Mouse (Mus musculus): ENCODE results near the gene Atrip.
A peak's percentile ranks its signal among the peaks of the same experiment; 100 is the strongest.

The Atrip gene

DNA sequence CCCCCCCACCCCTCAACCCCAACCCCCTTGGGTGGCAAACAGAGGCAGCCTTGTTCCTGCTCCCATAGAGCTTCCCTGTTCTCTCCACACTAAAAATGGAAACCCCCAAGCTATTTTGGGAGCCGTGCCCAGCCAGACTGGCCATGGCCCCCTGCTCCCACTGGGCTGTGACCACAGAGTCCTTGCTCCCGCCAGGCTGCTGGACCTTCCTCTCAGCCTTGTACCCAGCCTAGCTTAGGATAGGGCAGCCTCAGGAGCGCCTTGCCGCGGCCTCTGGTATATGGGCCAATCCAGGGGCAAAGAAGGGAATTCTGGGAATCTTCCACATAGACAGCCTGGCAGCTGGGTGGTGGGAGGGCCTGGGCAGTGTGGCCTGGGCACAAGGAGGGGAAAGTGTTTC, 23.9 kb upstream of the Atrip start:
- no peak for DNase-seq (ENCODE audit: low spot score)

DNA sequence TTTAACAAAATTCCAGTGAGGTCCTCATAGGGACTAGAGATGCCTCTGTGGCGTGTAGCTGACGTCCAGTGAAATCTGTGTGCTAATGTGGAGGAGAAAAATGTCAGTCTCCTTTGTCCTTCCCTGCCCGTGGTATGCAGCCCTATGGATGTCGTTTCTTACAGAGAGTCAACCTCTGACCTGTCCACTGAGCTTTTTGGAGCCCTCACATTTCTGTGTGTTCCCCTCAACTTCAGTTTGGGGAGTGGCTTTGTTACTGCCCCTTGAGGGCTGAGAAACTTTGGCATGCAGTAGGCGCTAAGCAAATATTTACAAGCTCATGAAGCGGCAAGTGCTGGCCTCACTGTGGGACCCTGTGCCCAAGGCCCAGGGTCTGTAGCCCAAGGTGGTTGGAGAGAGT, 23.4 kb upstream of the Atrip start:
- no peak for DNase-seq (ENCODE audit: low spot score)

DNA sequence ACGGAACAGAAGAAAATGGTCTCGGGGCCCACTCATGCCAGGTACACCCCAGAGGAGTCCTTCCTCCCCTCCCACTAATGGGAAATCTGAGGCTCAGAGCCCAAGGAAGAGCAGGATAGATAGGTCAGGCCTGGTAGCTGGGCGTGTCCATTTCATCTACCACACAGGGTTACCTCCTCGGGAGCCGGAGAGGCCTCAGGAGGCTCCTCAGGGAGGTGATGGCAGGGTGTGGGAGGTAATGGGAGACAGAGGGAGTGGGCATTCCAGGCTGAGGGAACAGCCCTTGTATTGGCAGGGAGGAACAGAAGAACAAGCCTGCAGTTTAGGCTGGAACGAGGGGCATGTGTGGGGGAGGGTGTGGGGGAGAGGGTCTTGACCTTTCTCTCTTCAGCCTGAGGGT, 22.9 kb upstream of the Atrip start:
- DNase-seq (ENCODE audit: low spot score) = no peak

DNA sequence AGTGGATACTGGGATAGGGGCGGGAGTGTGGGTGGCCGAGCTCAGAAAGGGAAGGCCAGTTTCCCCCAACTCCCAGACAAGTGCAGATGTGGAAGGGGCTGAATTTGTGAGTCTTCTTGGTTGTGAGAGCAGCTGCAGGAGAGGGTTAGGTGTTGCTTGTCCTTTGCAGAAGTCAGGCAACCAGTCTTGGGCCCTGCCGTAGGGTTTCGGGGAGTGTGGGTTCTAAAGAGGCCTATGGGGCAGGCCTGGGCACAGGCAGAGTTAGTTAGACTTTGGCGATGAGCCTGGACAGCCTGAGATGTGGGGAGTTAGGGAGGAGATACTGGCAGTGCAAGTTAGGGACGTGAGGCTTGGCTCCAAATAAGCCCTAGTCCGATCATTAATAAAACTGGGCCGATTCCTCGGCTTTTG, 22.3 kb upstream of the Atrip start:
- DNase-seq (ENCODE audit: low spot score) = no peak

DNA sequence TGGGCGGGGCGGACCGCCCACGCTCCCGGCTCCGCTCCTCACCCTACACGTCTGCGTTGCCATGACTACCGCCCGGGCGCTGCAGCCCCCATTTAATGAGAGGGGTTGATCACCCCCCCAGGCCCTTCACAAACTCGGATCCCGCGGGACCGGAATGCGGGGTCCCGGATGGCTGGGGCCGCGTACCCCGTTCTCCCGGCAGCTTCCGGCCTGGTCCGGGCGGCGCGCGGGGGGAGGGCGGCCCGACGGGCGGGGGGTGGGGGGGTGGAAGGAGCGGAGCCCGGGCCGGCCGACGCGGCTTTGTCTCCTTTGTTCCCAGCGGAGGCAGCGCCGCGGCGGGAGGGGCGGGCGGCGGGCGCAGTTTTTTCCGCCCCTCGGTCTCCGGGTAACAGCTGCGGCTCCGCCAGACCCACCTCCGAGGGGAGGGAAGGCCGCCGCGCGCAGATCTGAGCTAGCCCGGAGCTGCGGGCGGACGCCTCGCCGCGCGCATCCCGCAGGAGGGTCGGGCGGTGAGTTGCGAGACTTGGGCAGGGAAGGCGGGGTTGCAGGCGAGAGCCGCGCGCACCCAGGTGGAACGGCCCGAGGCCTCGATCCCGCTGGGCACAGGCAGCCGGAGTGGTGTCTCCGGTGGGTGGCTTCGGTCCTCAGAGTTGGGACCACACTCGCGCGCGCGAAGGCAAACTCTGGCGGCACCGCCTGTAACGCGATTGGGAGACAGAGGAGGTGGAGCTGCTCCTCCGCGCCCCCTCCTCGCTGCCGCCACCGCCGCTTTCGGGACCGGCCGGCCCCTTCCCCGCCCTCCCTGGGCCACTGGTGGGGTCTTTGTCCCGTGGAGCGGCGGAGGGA, 21.4 kb upstream of the Atrip start, which contains the start of gene Plxnb1:
Plxnb1 (plus strand) TSS at position 253 of the 846 bp plus-strand sequence.
- DNase-seq (ENCODE audit: low spot score) = no peak

DNA sequence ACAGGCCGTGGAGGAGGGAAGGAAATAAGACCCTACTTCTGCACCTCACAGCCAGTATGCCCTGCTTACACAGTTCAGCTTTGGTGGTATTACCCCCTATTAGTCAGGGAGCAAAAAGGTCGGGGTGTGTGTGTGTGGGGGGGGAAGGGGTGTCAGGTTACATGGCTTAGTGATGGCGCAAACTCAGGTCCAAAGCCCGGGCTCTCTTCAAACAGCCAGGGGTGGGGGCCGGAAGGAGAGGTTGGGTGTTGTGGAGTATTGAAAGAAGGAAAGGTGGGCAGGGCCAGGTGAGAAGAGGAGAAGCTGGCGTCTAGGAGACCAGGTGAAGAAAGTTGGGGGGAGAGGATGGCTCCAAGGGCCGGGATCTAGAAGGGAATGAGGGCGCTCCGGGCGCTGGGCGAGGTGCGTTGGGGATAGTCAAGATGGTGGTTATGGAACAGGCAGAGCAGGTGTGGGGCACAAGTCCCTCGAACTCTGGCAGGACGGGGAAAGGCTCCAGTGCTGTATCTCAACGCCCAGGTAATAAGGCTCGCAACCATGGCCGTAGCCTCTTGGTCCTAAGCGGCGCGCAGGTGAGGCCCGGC, 20.7 kb upstream of the Atrip start:
- no peak for DNase-seq (ENCODE audit: low spot score)

DNA sequence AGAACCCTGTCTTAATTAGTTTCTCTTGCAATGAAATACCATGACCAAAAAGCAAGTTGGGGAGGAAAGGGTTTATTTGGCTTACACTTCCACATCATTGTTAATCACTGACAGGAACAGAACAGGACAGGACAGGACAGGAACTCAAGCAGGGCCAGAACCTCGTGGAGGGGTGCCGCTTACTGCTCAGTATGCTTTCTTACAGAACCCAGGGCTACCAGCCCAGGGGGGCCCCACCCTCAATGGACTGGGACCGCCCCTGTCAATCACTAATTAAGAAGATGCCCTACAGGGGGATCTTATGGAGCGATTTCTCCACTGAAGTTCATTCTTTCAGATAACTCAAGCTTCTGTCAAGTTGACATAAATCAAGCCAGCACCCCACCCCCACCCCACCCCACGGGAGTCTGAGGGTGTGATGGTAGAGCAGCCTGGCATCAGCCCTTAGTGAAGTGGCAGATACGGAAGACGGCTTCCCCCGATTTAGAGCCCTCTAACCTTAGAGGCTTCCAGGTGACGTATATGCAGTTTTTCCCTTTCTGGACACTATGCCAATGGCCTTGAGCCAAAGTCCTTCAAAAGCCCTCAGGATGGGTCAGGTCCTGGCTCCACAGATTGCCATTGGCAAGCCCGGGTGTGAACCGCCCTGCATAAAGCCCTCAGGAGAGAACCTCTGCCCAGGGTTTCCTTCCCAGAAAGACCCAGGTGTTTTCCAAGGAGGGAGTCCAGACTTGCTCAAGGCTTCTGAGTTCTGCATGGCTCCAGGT, 20.0 kb upstream of the Atrip start:
- DNase-seq (ENCODE audit: low spot score) = no peak

DNA sequence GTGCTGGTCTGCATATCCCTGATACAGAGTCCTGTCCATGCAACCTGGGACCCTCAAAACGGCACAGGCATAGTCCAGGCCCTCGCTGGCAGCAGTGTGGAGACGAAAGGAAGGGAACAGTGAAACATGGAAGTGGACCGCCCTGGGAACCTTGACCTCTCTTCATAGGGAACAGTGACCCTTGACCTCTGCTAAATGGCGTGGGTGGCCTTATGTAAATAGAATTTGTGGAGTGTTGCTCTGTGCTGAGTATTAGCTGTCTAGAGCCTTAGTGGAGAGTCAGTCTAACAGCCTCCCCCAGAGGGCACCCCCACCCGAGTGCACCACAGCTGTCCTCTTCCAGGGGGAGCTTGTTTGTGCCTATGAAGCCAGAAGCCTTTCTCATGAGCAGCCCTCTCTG, 18.9 kb upstream of the Atrip start:
- no peak for DNase-seq (ENCODE audit: low spot score)

DNA sequence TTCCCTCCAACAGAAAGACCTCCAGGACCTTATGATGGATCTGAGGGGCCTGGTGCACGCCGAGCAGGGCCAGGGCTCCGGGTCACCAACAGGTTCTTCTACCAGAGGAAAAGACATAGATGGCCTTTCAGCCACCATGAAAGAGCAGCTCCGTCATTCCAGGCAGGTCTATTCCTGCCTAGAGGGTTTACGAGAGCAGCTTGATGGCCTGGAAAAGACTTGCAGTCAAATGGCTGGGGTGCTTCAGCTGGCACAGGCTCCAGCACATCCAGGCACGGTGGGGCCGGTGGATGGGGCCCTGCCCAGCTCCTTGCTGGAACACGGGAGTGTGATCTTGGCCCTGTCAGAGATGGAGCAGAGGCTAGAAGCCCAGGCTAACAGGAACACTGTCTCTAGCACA, 17.9 kb upstream of the Atrip start:
- no peak for DNase-seq (ENCODE audit: low spot score)

DNA sequence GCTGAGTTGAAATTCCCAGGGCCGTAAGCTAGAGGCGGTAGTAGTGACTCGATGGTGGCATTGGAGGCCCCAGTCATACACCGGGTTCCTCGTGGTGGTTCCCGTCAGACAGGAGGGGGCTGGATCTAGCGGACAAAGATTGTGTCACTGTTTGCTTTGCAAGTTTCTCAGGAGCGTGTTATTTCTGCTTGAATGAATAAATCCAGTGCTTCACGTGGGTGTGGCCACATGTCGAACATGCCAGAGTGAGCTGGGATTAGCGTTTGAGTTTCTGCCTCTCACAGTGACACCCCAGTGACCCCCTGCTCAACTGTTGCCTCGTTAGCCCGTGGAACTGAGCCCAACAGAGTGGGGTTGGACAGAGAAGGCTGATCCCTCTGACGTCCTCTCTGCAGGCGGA, 16.5 kb upstream of the Atrip start:
- no peak for DNase-seq (ENCODE audit: low spot score)

DNA sequence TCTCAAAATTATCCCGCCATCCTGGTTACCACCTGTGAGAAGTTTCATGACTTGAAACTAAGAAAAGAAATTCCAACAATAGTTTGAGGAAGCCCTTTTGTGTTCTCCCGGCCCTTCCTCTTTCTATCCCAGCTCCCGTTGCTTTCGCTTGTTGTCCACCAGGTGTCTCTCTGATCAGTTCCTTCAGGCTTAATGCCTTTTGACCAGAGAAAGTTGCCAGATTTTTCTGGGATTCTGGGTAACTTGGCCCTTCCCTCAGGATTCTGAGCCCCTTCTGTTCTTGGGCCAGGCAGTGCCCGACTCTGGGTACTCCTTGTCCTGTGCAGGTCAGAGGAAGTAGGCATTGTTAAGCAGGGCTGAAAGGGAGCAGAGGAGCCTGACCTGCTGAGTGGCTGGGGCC, 14.1 kb upstream of the Atrip start:
- DNase-seq (ENCODE audit: low spot score) = no peak

DNA sequence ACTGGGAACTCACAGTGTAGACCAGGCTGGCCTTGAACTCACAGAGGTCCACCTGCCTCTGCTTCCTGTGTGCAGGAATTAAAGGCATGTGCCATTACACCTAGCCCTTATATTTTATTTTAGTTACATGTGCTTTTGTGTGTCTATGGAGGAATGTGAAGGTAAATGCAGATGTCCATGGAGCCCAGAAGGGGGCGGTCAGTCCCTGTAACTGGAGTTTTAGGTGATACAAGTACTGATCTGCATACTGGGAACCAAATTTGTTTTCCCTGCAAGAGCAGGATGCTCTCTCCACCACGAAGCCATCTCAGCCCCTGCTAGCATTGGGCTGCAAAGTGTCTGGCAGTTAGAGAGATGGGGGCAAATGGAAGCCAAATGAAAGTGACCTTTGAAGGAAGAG, 11.0 kb upstream of the Atrip start:
- DNase-seq (ENCODE audit: low spot score) = peak; percentile 26

DNA sequence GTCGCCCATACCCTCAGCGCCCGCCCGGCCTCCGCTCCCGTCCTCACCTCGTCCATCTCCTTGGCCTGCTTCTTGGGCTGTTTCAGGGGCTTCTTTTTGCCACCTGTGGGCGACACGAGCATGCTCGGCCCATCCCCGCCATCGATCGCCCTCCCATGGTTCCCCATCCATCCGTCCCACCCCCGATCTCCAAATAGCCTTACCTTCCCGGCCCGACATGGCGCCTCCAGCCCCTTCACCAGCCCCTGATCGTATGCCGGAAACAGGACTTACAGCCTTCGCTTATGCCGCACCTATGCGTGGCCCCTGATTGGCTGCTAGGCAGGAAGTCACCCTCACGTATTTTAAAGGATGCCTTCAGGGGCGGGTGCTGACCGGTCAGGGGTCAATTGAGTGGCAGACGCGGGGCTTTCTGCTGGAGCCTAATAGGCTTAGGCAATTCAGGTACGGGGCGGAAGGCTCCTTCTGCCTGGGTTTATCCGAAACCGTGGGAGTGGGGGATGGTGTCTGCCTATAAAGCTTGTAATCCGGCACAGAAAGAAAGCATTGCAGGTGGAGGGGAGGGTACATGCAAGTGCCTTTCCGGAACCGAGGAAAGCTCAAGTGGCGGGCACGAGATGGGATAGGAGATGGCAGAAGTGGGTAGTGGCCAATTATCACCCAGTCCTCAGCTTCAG, 8.3 kb upstream of the Atrip start, which contains the start of the genes Ccdc51 and Tma7:
Ccdc51 (plus strand) TSS at position 370 of the 677 bp plus-strand sequence.
Tma7 (minus strand) TSS at position 464 of the 677 bp plus-strand sequence.
- DNase-seq (ENCODE audit: low spot score) = peak; percentile 83

DNA sequence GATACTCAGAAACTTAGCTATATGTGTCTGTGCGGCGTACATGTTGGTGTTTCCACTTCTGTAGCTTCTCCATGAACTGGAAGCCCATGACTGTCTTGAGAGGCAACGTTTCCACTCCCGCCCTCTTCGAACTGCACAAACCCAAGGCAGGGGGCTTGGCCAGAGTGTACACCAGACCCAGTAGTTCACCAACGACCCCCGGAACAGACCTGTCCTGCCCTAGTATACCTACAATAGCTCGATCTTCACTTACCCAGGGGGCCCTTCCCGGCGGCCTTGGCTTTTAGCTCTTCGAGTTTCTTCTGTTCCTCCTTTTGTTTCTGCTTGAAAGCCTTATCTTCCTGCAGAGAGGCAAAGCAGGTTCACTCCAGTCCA, 7.8 kb upstream of the Atrip start:
- DNase-seq (ENCODE audit: low spot score) = peak; percentile 17

DNA sequence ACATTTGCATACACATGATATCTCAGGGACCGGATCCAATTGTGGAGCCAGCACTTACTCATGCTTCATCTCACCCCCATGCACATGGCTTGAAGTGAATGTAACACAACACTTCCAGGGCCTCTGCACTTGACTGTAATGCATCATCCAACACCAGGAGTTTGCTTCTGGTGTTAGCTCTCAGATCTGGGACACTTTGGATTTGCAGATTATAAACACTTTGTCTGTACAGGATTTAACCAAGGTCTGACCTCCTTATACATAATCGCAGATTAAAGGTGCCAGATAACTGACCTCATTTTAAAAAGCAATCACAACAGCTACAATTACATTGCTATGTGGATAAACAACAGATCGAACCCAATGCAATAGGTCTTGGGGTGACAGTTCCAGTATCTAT, 6.6 kb upstream of the Atrip start:
- no peak for DNase-seq (ENCODE audit: low spot score)

DNA sequence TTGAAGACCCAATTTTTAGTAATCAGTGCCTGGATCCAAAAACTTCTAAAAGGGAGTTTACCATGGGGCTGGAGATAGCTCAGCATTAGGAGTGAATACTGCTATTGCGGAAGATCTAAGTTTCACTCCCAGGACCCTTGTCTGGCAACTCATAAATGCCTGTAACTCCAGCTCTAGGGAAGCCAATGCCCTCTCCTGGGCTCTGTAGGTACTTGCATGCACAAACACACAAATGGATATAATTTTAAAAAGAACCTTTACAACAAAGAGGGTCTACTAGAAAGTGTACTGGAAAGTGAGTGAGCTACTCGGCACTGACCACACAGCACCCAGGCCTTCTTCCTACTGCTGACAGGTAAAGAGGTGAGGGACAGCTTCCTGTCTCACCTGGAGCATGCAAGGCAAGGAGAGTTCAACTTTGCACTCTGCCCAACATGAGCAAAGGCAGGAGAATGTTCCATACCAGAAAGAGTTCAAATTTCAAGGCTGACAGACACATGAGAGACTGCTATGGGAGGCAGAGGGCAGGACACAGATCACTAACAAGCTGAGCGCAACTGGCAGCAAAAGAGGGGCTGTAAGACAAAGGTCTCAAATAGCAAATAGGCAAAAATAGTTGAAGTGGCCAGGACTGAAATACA, 5.7 kb downstream of the Atrip start:
- DNase-seq (ENCODE audit: low spot score) = no peak

DNA sequence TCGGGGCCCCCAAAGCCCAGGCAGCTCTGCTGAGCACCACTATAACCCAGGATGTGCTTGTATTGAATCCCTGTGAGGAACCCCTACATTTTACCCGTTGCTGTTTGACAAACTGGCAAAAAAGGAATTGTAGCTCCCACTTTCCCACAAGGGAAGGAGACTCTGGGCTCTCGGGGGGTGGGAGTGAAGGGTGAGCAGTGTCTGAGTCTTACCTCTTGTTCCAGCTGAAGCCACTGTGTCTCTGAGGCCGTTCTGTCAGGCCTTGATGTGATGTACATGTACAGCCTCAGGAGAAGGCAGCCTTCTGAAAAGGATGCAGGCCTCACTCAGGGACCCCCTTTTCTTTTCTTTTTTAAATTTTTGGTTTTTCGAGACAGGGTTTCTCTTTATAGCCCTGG, 13.0 kb downstream of the Atrip start:
- DNase-seq (ENCODE audit: low spot score) = no peak

DNA sequence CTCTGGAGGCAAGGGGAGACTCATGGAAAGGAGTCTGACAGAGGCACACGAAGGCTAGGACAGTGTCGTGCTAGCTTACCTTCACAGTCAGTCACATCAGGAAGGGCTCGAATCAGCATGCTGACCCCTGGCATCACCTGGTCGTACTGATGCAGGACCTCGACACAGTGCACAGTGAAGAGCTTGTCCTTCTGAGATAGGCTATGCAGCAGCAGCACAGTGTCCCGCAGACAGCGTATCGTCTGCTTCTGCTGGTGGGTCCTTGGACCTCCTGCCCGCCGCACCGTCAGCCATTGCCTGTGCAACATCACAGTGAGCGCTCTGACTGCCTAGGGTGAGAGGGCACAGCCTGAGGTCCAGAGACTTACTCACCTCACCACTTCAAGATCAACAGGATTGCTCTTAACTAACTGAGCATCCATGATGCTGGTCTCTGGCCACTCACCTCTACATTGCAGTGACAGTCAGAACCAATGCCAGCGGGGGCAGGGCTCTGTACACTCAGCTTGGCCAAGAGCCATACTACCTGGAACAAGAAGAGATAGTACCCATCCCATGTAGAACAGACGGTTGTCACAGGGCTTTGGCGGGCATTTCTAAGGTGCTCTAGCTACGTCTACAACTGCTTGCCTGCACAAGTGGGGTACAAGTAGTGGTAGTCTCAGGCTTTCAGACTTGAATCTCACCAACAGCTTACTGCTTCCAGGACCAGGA, 13.6 kb downstream of the Atrip start:
- no peak for DNase-seq (ENCODE audit: low spot score)

DNA sequence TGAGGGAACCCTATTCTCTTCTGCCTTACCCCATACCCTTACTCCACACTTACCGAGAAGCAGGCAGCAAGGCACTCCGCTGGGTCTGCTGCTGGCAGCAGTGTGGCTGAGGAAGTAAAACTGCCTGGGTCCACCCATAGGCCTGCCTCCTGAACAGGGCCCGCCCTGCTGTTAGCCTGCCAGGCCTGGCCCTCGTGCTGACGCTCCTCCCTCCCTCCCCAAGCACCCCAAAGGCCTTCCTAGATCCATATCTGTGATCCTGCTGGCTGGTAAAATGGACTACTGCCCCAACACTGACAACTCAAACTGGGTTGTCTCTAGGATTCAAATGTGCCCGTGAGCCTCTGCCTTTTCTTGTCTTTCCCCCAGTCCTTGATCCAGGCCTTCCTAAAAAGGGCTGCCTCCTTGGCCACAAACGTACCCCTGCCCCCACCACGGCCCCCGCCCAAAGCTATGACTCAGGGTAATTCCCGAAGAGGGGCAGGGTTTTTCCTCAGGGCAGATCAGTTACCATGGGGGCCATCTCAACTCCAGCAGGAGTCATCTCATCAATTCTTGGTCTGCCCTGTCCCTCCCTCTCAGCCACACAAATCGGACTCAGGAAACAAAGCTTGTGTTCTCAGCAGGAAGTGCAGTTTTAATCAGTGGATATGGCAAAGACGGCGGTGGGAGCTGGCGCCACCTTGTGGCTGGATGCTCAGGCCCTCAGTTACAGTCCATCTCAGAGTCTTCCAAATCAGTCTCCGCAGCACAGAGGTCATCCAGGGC, 14.6 kb downstream of the Atrip start, which contains the start of gene Trex1:
Trex1 (minus strand) TSS at position 599 of the 768 bp plus-strand sequence.
- peak; percentile 83 for DNase-seq (ENCODE audit: low spot score)
